Mouse (Mus musculus): ENCODE measurements around the gene Wipf3. TPM values are rescaled to one million over a fixed set of nuclear protein-coding genes. Genes with fewer than 3 reads are reported as not detected.

Wipf3 gene
- polyA plus RNA-seq (2017; shearing (Covaris generic)), result 0.11 TPM

DNA sequence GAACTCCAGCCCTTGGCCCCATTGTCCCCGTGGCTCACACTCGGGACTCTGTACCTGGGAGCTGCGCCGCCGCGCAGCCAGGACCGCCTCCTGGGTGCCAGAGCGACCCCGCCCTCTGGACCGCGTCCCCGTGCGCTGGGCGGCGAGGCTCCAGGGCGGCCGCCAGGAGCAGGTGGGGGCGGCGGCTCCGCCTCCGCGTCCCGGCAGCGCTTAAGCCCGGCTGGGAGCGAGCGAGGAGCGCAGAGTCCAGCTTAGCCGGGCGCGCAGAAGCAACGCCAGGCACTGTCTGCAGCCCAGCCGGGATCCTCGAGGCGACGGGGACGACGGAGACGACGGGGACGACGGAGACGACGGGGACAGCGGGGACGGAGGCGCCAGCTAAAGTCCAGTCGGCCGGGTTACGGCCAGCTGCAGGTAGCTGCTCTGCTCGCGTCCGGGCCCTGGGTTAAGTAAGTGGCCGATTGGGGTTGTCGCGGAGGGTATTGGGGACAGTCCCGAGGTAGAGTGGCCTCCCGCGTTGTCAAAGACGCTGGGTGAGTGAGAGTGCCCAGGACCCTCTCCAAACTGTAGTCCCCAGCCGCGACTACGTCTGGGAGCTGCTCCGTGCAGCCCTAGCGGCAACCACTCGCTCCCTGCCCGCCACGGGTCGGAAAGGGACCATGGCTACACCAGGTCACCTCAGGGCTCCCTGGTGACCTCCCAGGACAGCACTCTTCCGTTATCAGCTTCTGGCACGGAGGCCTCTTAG, at the start of gene Wipf3:
Gene Wipf3, plus strand, starts transcription at position 157 of the 748 bp plus-strand sequence.

Other genes with a start within 250 kb of the Wipf3 start
- not detected for gene Prr15, start 103.8 kb upstream of the Wipf3 start, polyA plus RNA-seq (2017; shearing (Covaris generic))
- gene Scrn1, start 136.9 kb downstream of the Wipf3 start, polyA plus RNA-seq (2017; shearing (Covaris generic)), result not detected
- 1.7 TPM for gene Plekha8, start 165.5 kb downstream of the Wipf3 start, polyA plus RNA-seq (2017; shearing (Covaris generic))
- not detected for gene Fkbp14, start 167.7 kb downstream of the Wipf3 start, polyA plus RNA-seq (2017; shearing (Covaris generic))

Measured in inflammation-experienced regulatory T-cells, adult 16 weeks (primary cell).